Mouse (Mus musculus): Measurements from ENCODE around the gene Kat2a.

Gene Kat2a

DNA sequence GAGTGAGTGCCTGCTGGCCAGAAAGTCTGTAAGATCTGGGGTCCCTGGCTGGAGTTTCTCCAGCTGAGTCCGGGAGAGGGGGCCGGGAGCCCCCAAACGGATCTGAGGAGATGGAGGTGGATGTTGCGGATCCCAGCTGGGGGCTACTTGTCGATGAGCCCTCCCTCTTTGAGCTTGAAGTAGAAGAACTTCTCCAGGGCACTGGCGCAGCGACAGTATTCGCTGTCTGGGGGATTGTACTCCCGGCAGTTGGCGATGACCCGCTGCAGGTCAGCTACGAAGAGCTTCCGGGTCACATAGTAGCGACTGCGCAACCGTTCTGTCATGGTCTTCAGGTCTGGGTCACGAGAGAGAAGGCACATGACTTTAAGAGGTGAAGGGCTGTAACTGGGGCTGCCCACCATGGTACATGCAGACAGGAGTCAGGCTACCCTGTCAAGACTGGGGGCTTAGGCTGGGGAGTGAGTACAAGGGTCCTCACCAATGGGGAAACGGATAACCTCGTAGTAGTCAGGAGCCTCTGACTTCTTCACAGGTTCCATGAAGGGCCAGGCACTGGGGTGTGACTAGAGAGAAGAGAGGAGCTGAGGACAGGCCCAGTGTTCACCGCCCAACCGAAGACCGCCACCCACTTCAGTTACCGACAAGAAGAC lies 7.0 kb downstream of the Kat2a start:
- DNase-seq, result no peak

DNA sequence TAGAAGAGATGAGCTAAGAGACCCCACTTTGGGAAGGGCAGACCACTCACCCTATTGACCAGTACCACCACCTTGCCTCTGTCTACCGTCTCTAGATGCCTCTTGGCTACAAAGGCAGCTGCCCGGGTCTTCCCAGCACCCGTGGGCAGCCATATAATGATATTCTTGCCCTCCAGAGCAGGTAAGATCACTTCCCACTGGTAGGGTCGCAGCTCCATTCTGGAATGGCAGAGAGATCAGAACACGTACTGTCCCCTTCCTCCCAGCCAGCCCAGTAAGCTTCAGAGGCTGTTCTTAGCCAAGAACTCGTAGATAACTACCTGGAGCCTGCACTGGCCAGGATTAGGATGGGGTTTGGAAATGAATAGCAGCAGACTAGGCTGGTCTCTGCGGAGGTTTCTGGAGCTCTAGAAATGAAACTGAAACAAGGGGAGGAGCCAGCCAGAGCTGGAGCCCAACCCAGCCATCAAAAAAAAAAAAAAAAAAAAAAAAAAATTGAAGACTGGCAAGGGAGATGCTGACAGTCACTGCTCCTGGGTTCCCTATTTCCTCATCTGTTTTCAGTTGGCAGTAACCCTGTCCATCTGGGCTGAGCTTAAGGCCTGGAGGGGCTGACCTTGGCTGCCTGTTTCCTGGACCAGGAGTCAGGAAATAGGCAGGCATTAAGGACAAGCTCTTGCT lies 8.3 kb downstream of the Kat2a start, which contains the start of gene Dhx58:
Gene Dhx58 (minus strand): TSS at position 421 of the 681 bp plus-strand sequence.
- no peak for DNase-seq

DNA sequence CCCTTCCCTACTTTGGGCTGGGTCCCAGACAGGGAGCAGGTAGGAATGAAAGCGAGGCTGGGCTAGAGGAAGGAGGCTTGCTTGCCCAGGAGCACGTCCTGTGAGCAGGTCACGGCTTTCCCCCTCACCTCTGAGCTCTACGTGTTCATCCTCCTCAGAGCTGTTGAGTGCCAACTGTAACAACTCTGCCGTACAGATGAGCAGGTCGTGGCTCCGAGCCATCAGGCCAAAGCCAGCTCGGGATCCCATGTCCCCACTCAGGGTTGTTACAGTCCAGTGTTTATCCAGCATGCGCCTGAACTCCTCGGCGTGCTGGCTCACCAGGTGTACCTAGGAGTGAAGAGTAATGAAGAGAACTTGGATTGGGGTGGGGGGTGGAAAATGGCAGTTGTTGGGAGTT lies 8.9 kb downstream of the Kat2a start:
- DNase-seq, result no peak

DNA sequence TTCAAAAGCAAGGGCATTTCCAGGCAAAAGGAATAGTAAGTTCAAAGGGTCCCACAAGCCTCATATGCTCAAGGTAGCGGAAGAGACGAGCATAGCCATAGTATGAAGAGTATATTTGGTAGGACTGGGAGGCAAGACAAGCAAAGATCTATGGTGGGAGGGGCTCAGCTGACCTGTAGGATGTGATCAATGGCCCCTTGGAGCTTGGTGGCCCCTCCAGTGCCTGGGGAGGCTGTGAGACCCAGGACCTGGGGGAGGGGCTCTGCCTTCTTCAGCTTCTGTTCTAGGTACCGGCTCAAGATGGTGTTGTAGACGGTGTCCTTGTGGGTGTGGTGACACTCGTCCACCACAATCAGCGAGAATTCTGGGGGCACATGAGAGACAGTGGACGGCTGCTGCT lies 9.4 kb downstream of the Kat2a start:
- no peak for DNase-seq

DNA sequence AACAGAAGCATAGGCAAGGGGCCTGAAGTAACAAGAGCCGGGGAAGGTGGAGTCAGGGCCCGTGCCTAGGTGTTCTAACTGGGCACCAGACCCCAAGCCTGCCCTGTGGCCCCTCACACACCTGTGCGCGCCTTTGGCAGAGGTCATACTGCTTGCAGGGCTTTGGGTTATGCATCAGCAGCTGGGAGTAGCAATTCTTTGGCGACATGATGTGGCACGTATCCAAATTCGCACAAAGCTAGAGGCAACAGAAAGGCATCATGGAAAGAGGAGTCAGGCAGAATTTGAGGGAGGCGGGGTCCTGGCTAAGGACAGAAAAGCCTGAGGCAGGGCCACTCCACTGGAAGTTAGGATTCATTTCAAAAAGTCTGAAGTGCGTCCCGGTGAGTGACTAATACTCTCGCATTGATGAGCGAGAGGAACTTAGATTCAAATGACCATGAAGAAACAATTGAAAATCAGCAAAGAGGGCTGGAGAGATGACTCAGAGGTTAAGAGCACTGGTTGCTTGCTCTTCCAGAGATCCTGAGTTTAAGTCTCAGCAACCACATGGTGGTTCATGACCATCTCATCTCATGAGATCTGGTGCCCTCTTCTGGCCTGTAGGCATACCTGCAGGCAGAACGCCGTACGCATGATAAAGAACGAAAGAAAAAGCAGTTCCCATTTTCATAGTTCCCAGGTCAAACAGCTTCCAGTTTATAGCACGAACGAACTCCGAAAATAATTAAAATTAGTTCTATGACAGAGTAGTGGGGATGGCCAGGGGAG lies 10.0 kb downstream of the Kat2a start:
- peak; percentile 84 for DNase-seq

DNA sequence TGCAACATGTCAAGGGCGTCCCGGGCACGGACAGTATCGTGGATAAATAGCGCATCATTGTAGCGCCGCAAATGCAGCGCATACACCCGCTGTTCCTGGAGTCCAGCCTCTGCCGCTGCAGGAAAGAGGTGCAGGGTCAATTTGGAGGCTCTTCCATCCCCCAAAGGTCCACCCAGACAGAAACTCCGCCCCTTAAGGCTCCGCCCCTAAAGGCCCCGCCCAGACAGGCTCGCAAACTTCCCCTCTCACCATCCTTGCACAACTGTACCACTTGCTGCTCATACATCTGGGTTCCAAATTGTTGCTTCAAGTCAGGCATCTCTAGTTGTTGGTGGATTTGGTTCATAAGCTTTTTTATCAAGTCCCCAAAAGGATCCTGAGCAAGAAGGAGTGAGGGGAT lies 11.0 kb downstream of the Kat2a start:
- DNase-seq, result peak; percentile 64

DNA sequence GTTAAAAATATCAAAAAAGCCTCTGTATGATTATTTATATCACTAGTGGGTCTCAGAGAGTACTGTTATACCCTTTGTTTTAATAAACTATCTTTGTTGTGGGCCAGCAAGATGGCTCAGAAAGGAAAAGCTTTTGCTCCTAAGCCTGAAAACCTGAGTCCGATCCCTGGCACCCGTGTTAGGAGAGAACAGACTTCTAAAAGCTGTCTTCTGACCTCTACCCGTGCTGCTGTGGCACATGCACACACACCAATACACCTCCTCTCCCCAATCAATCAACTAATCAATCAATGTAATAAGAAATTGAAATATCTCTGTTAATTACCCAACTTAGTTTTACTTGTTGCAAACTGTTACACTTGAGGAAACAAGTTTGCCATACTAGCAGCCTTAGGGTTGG lies 11.6 kb downstream of the Kat2a start:
- DNase-seq, result no peak

DNA sequence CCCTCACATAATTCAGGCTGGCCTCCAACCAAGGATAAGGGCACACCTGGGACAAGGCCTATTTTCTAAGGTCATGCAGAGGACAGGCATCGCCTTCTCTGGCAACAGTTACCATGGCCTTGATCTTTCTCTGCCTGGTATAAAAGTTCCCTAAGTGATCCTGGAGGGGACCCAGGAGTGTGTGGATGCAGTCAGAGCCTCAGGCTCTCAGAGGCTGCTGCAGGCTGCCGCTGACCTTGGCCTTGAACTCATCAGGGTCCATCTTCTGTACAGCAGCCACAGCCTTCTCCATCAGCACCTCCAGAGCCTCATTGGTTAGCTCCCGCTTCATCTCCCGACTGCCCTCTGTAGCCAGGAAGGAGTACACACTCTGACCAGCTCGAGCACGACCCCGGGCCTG lies 14.3 kb downstream of the Kat2a start:
- DNase-seq, result no peak

DNA sequence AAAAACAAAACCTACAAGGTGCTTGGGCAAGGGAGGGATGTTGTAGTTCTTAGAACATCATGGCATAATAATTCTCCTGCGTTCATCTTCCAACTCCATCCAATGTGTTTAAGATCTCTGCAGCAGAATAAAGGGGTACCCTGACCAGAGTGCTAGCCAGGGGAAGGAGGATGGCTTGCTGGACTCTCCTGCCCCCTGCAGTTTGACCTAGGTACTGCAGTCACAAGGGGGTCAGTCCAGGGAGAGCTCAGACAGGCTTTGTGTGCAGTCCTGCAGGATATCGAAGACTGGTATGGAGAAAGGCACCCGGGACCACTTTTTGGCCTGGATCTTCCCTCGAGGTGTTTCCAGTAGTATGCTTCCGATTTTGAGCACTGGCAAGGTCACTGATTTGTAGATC lies 17.3 kb downstream of the Kat2a start:
- DNase-seq, result peak; percentile 86

DNA sequence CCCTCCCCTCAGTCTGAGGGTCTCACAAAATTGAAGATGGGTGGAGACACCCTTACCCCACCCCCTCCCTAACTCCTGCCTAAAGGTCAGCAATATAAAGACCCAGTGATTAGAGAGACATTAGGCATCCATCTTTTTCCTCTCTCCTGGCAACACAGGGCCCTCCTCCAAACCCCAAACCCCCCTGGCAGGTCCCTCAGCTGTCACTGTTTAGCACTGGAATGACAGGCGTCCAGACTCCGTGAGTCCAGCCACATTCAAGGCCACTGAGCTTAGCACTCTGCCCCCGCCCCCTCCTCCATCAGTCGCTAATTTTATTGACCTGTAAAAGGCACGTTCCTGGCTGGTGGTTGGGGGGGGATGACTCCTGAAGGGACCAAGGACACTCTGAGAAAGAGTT lies 19.1 kb downstream of the Kat2a start:
- peak; percentile 35 for DNase-seq

DNA sequence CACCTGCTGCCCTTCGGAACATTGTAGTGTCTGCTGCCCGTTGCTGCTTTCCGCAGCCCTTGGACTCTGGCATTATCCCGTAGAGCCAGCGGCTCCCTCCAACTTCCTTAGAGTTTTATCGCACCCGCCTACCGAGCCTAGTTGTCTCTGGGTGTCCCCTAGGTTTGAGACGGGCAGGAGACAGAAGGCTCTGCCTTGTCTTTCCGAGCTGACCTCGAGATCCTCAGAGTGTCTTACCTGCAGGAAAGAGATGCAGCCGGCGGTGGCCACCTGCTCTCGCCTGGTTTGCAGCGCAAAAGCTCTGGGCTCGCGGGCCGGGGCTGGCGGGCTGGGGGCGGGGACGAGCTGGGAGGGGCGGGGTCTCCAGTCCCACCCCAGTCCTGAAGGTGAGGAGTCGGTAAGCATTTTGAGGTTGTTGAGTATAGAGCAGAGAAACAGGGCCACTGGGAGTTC lies 20.1 kb downstream of the Kat2a start, which contains the start of gene Zfp385c:
Gene Zfp385c (minus strand): TSS at position 292 of the 453 bp plus-strand sequence.
- DNase-seq, result peak; percentile 10

DNA sequence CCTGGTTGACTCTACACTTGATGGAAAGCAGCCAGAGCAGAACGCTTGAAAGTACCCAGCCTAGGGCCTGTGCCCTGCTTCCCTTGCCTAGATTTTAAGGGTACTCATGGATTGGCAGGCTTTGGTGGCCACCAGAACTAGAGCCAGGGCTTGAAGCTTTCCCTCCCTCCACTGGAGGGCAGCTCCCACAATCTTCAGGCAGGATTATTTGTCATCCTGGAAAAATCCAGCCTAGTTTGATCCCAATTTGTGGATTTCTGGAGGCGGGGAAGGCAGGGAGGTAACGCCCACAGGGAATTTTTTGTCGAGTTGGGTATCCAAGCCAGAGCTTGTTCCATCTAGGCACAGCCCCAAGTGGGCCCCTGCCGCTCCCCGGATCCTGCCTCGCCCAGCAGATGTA lies 21.9 kb downstream of the Kat2a start:
- no peak for DNase-seq

DNA sequence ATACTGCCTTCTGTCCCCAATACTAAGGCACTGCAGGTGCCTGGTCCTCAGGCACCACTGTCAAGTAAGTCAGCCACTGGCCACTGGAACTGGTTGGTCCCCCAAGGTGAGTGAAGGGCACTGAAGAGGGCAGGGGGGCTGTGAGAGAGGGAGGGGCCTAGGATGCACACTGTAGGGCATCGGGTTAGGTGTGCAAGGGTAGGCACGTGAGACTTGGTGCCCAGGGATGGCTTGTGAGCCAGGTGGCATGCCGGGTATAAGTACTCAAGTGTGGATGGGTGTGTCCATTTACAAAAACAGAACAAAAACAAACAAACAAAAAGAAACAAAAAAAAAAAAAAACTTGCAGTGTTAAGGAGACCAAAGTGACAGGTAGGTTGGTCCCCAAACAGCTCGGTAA lies 23.8 kb downstream of the Kat2a start:
- no peak for DNase-seq

DNA sequence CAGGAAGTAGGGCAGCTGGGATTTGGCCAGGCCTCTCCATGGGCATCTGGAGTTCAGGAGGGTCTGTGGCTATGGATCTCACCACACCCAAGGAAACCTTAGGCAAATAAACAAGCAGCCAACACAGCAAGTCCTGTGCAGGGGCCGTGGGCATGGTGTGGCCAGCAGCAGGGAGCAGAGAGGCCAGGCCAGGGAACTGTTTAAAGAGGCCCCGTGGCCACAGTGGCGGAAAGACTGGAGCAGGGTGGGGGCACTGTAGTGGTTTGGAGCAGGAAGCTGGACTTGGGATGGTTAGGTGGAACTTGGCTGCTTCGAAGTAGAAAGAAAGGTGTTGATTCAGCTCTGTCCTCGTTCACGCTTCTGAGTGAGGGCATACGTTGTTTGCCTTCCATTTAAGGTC lies 25.0 kb downstream of the Kat2a start:
- DNase-seq, result no peak

DNA sequence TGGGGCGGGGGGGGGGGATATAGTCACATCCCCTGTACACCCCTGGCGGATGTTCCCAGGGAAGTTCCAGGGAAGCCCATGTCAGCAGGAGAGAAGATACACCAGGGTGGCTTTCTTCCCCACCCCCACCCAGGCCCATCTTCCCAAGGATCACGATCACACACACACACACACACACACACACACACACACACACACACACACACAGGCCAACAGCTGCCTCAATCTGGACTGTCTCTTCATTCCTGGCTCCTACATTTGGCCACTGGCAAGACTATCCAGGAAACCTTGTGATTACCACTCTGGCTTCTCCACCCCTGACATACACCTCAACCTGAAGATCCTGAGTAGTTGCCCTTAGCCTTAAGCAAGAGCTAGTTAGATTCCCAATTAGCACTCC lies 26.9 kb downstream of the Kat2a start:
- DNase-seq, result peak; percentile 30

DNA sequence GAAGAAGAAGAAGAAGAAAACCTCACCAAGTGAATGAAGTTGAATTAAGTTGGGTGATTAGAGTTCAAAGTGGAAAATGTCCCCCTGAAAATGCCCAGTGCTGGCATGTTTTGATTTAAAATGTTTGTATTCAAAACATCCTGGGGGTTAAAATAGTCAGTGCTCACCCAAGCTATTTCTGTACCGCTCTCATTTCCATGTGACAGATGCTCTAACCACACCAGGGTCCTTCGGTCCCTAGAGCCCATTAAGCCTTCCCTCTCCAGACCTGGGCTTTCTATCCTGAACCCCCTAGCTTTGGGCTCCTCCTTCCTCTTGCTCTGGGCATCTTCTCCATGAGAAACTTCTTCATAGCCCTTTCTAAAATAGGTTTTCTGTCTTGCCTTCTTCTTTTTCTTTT lies 28.2 kb downstream of the Kat2a start:
- no peak for DNase-seq

DNA sequence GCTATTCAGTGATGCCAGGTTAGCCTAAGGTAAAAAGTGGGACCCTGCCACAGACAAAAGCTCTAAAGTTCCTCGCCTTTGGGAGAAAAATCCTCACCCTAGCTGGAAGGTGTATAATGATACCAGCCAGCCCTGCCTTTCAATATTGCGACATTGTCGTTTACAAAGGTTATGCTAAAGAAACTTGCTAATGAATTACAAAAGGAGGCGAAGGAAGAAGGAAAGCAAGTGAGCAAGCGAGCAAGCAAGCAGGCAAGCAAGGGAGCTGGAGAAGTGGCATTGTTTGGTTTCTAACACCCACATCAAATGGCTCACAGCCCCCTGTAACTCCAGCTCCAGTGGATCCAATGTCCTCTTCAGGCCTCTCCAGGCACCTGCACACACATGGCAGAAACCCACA lies 29.7 kb downstream of the Kat2a start:
- DNase-seq, result no peak

DNA sequence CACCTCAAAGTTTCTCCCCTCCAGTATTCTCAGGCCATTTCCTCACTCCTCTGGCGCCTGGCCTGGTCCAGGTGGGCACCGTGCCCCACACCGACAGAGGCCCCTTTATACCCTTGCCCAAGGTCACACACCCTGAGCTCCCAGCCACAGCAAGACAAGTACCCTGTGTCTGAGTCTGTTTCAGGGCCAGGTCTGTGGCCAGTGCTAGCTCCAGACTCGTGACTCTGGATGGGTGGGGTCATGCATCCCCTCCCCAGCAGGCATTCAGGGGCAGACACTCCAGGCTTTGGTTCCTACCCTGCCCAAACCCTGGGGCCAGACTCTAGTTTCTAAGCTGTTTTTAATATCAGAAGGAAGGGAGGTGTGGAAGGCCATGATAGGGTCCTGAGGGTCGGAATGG lies 30.4 kb downstream of the Kat2a start:
- DNase-seq, result no peak

DNA sequence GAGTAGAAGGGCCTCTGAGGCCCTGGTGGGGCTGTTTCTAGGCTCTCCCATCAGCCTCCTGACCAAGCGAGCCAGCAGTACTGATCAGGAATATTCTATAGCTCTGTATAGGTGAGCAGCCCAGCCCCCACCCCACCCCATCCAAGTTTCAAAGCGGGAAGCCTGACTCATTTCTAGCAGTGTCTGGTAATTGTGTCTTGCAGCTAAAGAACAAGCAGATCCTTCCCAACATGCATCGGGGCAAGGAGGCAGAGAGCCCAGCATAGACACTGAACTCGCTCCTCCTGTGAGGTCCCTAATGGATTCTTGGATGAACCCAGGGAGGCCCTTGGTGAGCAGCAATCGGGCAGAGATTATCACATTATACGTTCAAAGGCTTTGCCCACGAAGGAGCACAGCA lies 34.5 kb downstream of the Kat2a start:
- DNase-seq, result no peak

DNA sequence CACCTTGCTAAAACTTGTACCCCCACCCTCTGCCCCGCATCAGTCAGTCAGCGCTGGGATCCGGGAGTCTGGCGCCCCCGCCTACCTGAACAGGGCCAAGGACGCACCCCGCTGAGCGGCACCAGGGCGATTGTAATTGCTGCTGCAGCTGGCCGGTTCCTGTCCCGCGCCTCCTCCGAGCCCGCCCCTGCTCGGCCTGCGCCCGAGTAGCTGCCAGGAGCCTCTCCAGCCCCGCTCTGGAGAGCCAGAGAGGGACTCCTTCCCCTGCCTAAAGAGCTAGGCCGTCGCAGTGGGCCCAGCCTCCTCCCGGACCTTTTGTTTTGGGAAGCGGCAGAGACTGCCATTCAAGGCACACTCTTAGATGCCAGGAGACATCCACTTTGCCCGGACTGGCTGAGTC lies 39.1 kb downstream of the Kat2a start:
- DNase-seq, result peak; percentile 46

DNA sequence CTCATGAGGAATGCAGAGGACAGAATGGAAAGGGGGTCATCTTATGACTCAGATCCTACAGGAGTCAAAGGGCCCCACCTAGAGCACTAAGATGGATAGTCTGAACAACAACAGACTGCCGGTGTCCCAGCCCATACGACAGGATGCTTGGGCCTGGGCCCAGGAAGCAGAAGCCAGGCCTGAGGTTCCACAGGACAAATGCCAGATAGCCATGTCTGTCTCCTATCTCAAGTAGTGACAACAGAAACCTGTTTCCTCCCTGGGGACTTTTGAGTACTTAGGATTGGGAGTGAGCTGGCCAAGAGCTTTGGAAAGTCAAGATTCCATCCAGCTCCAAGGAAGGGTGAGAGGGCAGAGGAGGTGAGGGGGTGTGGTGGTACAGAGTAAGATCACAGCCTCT lies 40.3 kb downstream of the Kat2a start:
- DNase-seq, result no peak

DNA sequence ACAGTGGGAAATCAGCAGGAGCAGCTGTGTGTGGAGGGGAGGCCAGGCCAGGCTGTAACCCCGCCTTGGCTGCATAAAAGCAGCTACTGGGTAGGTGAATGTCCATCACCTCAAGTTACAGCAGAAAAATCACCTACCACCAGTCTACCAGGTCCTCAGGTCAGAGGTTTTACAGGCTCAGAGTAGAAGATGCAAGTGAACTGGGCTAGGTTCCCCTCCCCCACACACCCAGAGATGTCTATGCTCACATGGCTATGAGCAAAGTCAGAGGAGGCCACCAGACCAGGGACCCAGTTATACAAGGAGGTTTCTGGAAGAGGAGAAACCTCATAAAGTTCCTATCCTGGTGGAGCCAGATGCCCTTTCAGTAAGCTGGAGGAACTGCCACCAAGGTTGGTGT lies 41.2 kb downstream of the Kat2a start:
- no peak for DNase-seq

DNA sequence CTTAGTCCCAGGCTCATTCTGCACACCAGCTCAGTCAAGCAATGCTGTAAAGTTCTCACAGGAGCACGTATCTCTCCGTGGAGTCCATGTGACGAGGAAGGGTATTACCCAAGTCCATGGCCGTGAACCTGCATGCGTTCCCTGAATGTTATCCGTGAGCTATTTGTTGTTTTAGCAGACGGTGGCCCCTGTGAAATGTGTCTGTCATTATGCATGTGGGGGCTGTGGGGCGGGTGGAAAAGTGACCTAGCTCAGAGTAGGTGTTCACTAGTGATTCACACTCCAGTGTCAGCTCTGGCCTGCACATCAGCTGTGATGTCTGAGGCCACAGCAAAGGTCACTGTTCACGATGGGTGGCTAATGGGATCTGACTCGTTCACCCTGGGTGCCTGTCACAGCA lies 52.5 kb downstream of the Kat2a start:
- DNase-seq, result peak; percentile 62

DNA sequence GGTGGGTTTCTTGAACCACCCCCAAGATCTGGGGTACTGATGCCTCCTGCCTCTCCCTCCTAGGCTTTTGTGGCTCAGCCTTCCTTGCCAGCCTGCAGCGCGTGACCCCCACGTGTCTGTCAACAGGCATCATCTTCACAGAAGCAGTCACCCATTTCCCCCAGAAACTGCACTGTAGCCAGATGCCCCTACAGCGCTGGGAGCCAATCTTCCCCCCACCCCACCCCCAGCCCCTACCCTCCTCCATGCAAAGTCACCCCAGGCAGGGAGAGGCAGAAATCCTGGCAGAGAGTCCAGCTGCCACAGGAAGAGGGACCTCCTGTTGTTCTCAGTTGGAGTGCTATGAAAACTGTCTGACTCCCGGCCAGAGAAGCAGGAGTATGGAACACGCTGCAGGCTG lies 55.8 kb downstream of the Kat2a start:
- DNase-seq, result peak; percentile 97
